Mouse (Mus musculus): ENCODE data around the gene Cdv3. TPM values are rescaled to one million over a fixed set of nuclear protein-coding genes. Genes with fewer than 3 reads are reported as not detected.

Cdv3 gene
- polyA plus RNA-seq, 1 experiment from 2014 or later, result 82.9 TPM

DNA sequence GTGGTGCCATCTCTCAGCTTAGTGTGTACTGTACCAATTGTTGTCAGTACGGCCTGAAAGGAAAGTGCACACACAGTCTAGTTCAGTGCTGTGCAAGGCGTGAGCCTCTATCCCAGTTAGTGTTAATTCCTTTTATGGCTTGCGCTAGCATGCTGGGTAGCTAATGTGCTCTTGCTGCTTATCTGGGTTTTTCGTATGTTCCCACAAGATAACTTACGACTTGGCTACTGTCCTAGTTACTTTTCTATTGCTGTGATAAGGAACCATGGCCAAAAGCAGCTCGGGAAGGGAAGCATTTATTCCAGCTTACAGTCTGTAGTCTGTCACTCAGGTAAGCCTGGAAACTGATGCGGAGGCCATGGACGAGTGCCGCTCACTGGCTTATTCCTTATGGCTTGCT lies 39.2 kb downstream of the Cdv3 start:
- Histone ChIP-seq H3K4me3 (ENCODE audit: low read length) (no peak overlapping the region), H3K9ac (ENCODE audit: low read depth, low read length) (no peak overlapping the region), H3K27me3 (ENCODE audit: control insufficient read depth, insufficient read depth, low read length) (no peaks in the 10 kb centered on the region), H3K4me2 (replicated peaks; ENCODE audit: low read depth, low read length) (no peak overlapping the region), H3K36me3 (ENCODE audit: control insufficient read depth, insufficient read depth, low read length) (peaks cover 96% of the 10 kb centered on the region), H3K9me3 (ENCODE audit: control insufficient read depth, low read length) (no peaks in the 10 kb centered on the region), H3K4me1 (ENCODE audit: control insufficient read depth, insufficient read depth, low read length) (no peaks in the 10 kb centered on the region), H3K27ac (ENCODE audit: low read depth, low read length) (no peak overlapping the region)
- ATAC-seq (ENCODE audit: low FRiP score, low TSS enrichment), result no peak
- WGBS, result 82% methylated on average over 9 of the region's 9 CpGs

GRCm38 (mm10) chr9:103324678-103325077 lies 41.0 kb downstream of the Cdv3 start:
- Histone ChIP-seq H3K4me2 (replicated peaks; ENCODE audit: low read depth, low read length) (no peak overlapping the region), H3K4me3 (ENCODE audit: low read length) (no peak overlapping the region), H3K4me1 (ENCODE audit: control insufficient read depth, insufficient read depth, low read length) (no peaks in the 10 kb centered on the region), H3K36me3 (ENCODE audit: control insufficient read depth, insufficient read depth, low read length) (peaks cover 97% of the 10 kb centered on the region), H3K9me3 (ENCODE audit: control insufficient read depth, low read length) (no peaks in the 10 kb centered on the region), H3K27ac (ENCODE audit: low read depth, low read length) (no peak overlapping the region), H3K9ac (ENCODE audit: low read depth, low read length) (no peak overlapping the region), H3K27me3 (ENCODE audit: control insufficient read depth, insufficient read depth, low read length) (no peaks in the 10 kb centered on the region)
- no peak for ATAC-seq (ENCODE audit: low FRiP score, low TSS enrichment)
- WGBS, result 90% methylated on average over 1 of the region's 2 CpGs

GRCm38 (mm10) chr9:103309832-103310231 lies 55.8 kb downstream of the Cdv3 start:
- 85% methylated on average over 6 of the region's 6 CpGs for WGBS
- ATAC-seq (ENCODE audit: low FRiP score, low TSS enrichment), result no peak
- H3K36me3 ChIP-seq (ENCODE audit: control insufficient read depth, insufficient read depth, low read length), result peaks cover 72% of the 10 kb centered on the region

GRCm38 (mm10) chr9:103305332-103306041 lies 60.2 kb downstream of the Cdv3 start:
- ATAC-seq (ENCODE audit: low FRiP score, low TSS enrichment), result peak; percentile 75; the same call in 1 of the 2 replicates
- H3K27me3 ChIP-seq (ENCODE audit: control insufficient read depth, insufficient read depth, low read length), result no peaks in the 10 kb centered on the region
- under 1% methylated on average over 34 of the region's 40 CpGs for WGBS
- peak overlapping the region; percentile 95 for H3K9ac ChIP-seq (ENCODE audit: low read depth, low read length)
- peak overlapping the region; percentile 88 for H3K27ac ChIP-seq (ENCODE audit: low read depth, low read length)
- no peaks in the 10 kb centered on the region for H3K9me3 ChIP-seq (ENCODE audit: control insufficient read depth, low read length)
- H3K4me3 ChIP-seq (ENCODE audit: low read length), result peak overlapping the region; percentile 96
- H3K4me2 ChIP-seq (replicated peaks; ENCODE audit: low read depth, low read length), result peak overlapping the region; percentile 73
- H3K4me1 ChIP-seq (ENCODE audit: control insufficient read depth, insufficient read depth, low read length), result peaks cover 9% of the 10 kb centered on the region; the same call in 1 of the 2 replicates
- peaks cover 34% of the 10 kb centered on the region for H3K36me3 ChIP-seq (ENCODE audit: control insufficient read depth, insufficient read depth, low read length)

More at GRCm38 (mm10) chr9:103309832-103310231, 55.8 kb downstream of the Cdv3 start:
- Histone ChIP-seq H3K4me3 (ENCODE audit: low read length) (no peak overlapping the region), H3K27ac (ENCODE audit: low read depth, low read length) (no peak overlapping the region), H3K4me1 (ENCODE audit: control insufficient read depth, insufficient read depth, low read length) (peaks cover 9% of the 10 kb centered on the region; the same call in 1 of the 2 replicates), H3K27me3 (ENCODE audit: control insufficient read depth, insufficient read depth, low read length) (no peaks in the 10 kb centered on the region), H3K9ac (ENCODE audit: low read depth, low read length) (no peak overlapping the region), H3K9me3 (ENCODE audit: control insufficient read depth, low read length) (no peaks in the 10 kb centered on the region), H3K4me2 (replicated peaks; ENCODE audit: low read depth, low read length) (no peak overlapping the region)

DNA sequence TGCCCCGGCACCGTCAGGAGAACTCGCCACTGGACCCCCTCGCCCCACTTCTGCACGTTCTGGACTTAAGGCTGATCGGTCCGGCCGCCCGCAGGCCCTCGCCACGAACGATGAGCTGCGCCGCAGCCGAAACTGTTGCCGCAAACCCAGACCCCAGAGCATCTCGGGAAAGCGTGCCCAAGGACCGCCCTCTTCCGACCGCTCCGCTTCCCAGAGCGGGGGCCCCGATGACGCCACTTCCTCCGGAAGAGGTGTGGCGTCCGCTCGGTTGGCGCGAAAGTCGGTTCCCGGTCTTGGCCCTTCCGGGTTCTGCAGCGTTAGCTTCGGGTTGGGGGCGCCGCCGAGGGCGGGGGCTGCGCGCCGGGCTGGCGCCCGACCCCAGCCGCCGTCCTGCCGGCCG lies 60.7 kb downstream of the Cdv3 start, which contains the start of the genes 1300017J02Rik and Topbp1:
1300017J02Rik (minus strand) TSS at position 156 of the 400 bp plus-strand sequence.
Topbp1 (plus strand) TSS at position 289 of the 400 bp plus-strand sequence.
- H3K27me3 ChIP-seq (ENCODE audit: control insufficient read depth, insufficient read depth, low read length), result no peaks in the 10 kb centered on the region
- peak; percentile 98 for ATAC-seq (ENCODE audit: low FRiP score, low TSS enrichment)
- peak within 1 kb of the TSS; percentile 96 for H3K4me3 ChIP-seq (ENCODE audit: low read length)
- H3K36me3 ChIP-seq (ENCODE audit: control insufficient read depth, insufficient read depth, low read length), result peaks cover 30% of the 10 kb centered on the region
- no peaks in the 10 kb centered on the region for H3K9me3 ChIP-seq (ENCODE audit: control insufficient read depth, low read length)
- H3K27ac ChIP-seq (ENCODE audit: low read depth, low read length), result peak within 1 kb of the TSS; percentile 88
- peak within 1 kb of the TSS; percentile 73 for H3K4me2 ChIP-seq (replicated peaks; ENCODE audit: low read depth, low read length)
- H3K9ac ChIP-seq (ENCODE audit: low read depth, low read length), result peak within 1 kb of the TSS; percentile 95
- under 1% methylated on average over 49 of the region's 49 CpGs for WGBS
- H3K4me1 ChIP-seq (ENCODE audit: control insufficient read depth, insufficient read depth, low read length), result peaks cover 9% of the 10 kb centered on the region; the same call in 1 of the 2 replicates

Other genes with a start within 250 kb of the Cdv3 start
- 48.0 and 63.6 TPM in 2 replicates for gene Srprb, start 163.7 kb downstream of the Cdv3 start, polyA plus RNA-seq (2014; fragmentation: Nextera tagmentation; extraction: Ambion mirVana)
- 1.4 TPM in 1 of 2 replicates, not detected in the other for gene Gm20425, start 135.5 kb downstream of the Cdv3 start, polyA plus RNA-seq (2014; fragmentation: Nextera tagmentation; extraction: Ambion mirVana)
- gene Trf, start 135.4 kb downstream of the Cdv3 start, polyA plus RNA-seq (2014; fragmentation: Nextera tagmentation; extraction: Ambion mirVana), result 12.8 and 17.2 TPM in 2 replicates
- 0.97 TPM in 1 of 2 replicates, not detected in the other for gene 1300017J02Rik, start 60.8 kb downstream of the Cdv3 start, polyA plus RNA-seq (2014; fragmentation: Nextera tagmentation; extraction: Ambion mirVana)
- gene Topbp1, start 60.6 kb downstream of the Cdv3 start, polyA plus RNA-seq (2014; fragmentation: Nextera tagmentation; extraction: Ambion mirVana), result 64.3 and 91.9 TPM in 2 replicates
- gene Bfsp2, start 114.6 kb upstream of the Cdv3 start, polyA plus RNA-seq (2014; fragmentation: Nextera tagmentation; extraction: Ambion mirVana), result 0.60 and 0.70 TPM in 2 replicates

All from kidney, embryonic 14.5 days (tissue).